Mouse (Mus musculus): ENCODE results near the gene Kdm4a.

Kdm4a gene

DNA sequence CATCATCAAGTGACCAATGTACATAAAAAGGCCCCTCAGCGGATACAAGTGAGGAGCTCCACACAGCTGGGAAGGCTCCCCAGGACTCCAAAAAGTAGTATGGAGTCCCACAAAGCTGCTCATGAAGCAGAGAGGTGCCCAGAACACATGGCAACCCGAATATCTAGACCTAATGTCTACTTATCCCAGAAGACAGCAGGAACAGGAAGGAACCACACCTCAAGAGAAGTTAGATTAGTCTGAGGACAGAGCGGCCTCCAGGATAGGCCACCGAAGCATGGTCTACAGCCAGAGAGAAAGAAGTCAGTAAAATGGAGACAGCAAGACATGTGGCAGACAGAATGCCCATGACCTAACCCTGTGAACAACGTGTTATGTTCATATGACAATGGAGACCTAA, 25.0 kb downstream of the Kdm4a start:
- DNase-seq (ENCODE audit: low spot score) = no peak

DNA sequence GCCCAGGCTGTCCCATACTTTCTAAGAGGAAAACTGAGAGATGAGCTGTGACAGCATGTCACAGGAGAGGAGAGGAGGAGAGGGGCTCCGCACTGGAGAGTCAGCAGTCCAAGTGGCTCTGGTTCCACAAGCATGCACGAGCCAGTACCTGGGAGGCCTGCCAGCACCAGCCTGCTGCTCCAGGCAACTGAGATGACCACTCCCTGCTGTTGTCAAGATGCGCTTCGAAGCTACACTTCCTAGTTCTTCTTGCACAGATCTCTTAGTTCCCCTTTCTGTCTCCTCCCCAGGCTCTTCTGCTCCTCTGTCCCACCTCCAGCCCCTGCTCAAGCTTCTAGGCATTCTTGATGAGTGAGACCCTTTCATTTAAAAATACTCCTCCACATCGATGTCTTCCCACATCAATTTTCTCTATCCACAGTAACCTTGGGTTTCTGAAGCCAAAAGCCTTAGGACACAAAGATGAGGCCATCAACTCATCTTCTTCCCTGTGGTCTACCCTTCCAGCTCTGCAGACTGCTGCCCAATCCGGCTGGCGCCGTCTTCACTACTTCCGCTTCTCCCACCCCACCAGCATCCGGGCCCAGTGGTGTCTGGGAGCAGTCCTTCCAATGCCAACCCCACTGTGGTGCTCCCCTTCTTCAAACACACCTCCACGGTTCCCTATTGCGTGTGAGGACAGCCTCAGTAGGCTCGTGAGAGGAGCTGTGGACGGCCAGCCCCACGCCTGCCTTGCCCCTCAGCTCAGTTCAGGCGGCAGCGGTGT, 27.6 kb downstream of the Kdm4a start:
- DNase-seq (ENCODE audit: low spot score) = no peak

DNA sequence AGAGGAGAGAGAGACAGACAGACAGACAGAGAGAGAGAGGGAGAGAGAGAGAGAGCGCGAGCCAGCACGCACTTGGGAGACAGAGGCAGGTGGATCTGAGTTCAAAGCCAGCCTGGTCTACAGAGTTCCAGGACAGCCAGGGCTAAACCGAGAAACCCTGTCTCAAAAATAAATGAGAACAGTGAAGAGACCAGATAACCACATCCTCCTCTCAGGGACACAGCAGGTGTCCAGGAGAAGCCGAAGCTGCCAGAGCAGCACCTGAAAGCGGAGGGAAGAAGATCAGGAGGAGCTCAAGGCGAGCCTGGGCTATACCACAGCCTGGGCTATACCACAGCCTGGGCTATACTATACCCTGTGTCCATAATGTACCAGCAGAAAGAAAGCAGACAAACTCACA, 29.0 kb downstream of the Kdm4a start:
- DNase-seq (ENCODE audit: low spot score) = no peak

GRCm38 (mm10) chr4:118149956-118150680, 29.7 kb downstream of the Kdm4a start:
- no peak for DNase-seq (ENCODE audit: low spot score)

- DNase-seq (ENCODE audit: low spot score) = no peak
These were observed 30.7 kb downstream of the Kdm4a start for GRCm38 (mm10) chr4:118149055-118149576.

DNA sequence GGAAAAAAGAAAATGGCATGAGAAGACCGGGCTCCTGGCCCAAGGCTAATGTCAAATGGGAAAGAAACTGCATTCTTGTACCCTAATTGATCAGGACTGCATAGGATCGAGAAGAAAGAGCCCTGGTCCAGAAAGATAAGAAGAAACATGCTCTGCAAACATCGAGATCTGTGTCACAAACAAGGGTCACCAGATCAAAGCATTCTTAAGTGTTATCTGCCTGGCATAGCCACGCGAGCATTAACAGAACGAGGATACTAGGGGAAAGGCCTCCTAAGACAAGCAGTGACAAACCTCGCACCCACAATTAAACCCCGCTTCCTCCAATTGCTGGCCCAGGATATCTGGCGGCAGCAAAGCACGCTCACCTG, 31.5 kb downstream of the Kdm4a start:
- DNase-seq (ENCODE audit: low spot score) = no peak

DNA sequence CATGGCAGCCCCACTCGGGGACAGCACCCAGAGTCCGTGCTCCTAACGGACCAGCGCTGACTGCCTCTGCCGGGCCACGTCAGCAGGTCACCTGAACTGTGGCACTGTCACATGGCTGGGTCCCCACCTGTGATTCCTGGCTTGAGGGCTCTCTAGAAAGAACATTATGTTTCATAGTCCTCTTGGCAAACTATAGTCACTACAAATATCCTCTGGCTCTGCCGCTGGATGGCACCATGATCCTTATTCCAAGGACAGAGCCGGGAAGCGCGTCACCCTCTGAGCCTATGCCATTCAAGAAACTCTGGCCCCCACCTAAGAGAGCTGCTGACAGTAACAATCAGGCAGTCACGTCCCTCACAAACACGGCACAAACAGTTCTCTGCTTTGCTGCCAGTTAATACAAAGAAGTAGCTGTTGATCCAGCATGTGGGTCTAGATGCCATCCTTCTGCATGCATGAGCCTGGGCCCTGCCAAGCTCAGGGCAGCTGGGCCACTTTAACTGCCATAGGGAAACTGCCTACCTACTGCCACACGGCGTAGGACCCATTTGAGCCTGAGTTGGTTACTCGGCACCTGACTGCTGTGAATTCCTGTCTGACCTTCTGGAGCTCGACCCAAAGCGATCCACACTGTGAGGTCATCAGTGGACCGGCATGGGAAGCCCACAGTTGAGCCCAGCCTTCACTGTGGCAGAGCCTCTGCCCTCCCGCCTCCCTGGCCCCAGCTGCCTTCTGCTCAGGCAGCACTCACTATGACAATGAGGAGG, 32.1 kb downstream of the Kdm4a start:
- DNase-seq (ENCODE audit: low spot score) = no peak

- DNase-seq (ENCODE audit: low spot score) = no peak
These were observed 32.8 kb downstream of the Kdm4a start for GRCm38 (mm10) chr4:118147090-118147489.

GRCm38 (mm10) chr4:118144324-118144723, 35.5 kb downstream of the Kdm4a start:
- DNase-seq (ENCODE audit: low spot score) = no peak

GRCm38 (mm10) chr4:118143679-118144078, 36.2 kb downstream of the Kdm4a start:
- no peak for DNase-seq (ENCODE audit: low spot score)

DNA sequence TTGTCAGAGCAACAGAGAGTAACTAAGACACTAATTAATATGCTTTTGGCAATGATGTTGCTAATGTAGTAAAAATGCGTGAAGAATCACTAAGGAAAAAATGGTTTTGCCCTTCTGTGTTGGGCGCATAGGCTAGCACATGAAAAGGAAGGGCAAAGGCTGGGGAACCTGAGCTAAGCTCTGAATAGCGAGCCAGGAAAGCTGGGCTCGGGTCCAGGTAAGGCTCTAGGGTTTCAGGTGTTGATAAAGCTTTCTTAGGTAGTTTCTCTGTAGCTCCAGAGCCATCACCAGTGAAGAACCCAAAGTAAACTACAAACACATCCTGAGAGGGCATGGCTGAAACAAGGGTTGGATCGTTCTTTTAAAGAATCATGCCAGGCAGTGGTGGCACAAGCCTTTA, 38.3 kb downstream of the Kdm4a start:
- no peak for DNase-seq (ENCODE audit: low spot score)

DNA sequence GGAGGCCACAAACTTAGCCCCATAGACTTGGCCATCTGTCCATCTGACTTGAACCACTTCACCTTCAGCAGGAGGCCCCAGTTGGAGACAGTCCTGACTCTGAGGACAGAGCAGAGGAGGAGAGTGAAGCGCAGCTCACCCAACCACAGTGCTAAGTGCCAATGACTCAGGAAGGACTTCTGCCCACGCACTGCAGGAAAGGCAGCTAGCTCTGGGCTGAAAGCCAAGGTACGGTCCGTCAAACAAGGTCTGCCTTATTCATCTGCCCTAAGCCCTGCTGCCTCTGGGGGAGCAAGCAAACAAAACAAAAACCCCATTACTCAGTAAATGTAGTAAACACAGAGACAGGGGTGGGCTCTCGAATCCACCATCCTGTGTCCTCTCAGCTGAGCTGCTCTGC, 41.0 kb downstream of the Kdm4a start:
- DNase-seq (ENCODE audit: low spot score) = no peak

DNA sequence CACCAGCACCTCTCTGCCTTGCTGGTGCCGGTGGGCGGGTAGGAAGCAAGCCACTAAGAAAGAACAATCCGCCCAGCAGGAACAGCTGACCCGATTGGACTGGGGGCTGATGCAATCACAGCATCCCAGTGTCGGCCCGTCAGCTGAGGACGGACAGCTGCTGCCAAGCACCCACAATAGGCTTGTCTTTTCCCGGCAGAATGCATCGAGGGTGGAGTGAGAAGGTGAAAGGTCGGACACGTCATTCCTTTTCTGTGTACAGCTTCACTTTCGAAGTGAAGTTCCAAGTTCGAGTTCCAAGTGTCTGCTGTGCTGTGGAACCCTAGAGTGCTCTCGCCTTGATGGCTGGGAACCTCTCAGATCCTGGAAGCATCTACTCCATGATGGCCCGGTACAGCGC, 42.0 kb downstream of the Kdm4a start:
- no peak for DNase-seq (ENCODE audit: low spot score)

DNA sequence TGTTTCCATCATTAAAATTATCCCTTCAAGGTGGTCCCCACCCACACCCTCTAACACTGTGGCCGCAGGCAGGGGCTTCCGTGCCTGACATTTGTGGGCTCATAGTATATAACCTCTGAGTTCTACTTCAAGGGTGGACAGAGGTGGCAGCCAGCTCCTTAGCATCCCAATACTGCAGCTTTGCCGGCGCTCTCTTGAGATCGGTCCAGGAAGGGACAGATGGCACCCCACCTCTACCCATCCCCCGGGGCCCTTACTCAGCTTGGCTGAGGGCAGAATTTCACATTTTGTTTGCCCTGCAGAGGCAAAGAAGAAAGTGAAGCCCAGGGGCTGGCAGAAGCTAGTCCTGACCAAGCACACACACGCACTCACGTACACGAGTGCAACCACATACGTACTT, 42.5 kb downstream of the Kdm4a start:
- no peak for DNase-seq (ENCODE audit: low spot score)

- DNase-seq (ENCODE audit: low spot score) = no peak
These were observed 44.4 kb downstream of the Kdm4a start for GRCm38 (mm10) chr4:118135414-118135813.

GRCm38 (mm10) chr4:118134485-118135365, 45.1 kb downstream of the Kdm4a start, which contains the start of gene St3gal3:
St3gal3 (minus strand) TSS chr4:118134914.
- peak; percentile 81 for DNase-seq (ENCODE audit: low spot score)

GRCm38 (mm10) chr4:118131329-118131728, 48.5 kb downstream of the Kdm4a start:
- DNase-seq (ENCODE audit: low spot score) = no peak

DNA sequence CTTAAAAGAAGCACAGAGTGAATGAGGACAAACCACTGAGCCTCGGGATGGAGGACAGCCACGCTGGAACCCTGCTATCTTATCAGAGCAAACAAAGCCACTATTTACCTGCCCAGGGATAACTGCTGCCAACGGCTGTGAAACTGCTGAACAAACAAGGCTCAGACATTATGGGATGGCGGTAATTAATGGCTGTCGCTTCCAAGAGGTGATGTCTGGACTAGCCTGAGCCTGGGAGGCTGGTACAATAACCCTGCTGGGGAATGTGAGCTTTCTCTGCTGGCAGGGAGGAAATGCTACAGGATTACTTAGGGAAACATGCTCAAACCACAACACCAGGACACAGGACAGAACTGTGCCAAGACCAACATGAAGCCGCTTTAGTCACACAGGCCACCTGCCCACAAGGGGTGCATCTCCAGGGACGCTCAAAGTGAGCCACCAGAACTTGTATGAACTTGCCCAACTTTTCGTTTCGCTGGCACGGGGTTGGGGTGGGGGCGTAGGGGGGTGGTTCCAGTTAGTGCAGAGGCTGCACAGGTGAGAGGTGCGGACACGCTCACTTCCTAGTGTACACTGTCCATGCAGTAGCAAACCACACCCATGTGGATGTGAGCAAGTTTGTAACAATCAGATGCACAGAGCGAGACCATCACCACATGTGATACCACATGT, 56.7 kb downstream of the Kdm4a start:
- no peak for DNase-seq (ENCODE audit: low spot score)

DNA sequence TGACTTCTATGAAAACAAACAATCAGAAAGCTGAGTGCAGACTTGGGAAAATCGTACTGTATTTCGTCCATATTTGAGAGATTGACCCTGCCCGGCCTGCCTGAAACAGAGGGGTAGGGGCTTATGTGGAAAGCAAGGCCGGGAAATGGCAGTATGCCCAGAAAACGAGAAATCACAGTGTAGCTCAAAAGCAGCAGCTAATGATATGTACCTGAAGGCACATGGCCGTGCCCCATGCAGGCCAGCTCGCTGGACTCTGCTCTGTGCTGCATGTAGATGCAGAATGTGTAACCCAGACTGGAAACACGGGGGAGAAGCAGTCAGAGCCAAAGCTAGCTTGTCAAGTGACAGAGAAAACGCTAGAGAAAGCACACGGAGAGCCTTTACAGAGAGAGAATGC, 57.8 kb downstream of the Kdm4a start:
- DNase-seq (ENCODE audit: low spot score) = no peak

GRCm38 (mm10) chr4:118117565-118117964, 62.3 kb downstream of the Kdm4a start:
- DNase-seq (ENCODE audit: low spot score) = no peak

DNA sequence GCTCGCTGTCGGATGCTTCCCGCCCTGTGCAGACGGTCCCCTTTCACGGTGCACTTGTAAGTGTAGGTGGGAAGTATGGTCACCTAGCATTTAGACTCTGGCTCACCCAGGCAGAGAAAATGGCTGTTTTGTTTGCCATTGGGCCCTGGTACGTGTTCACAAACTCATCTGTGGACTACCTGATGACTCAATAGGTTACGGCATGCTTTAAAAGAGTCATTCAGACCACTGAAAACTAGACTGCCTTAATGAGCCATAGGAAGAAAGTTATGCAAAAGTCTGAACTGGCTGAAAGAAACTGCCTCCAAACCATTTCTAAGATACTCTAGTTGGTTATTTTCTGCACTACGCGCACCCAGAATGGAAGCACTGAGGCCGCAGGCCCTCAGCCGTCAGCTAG, 63.7 kb downstream of the Kdm4a start:
- DNase-seq (ENCODE audit: low spot score) = no peak
